18 mouse cellular contexts compared by ENCODE assay signal in the genomic region with DNA sequence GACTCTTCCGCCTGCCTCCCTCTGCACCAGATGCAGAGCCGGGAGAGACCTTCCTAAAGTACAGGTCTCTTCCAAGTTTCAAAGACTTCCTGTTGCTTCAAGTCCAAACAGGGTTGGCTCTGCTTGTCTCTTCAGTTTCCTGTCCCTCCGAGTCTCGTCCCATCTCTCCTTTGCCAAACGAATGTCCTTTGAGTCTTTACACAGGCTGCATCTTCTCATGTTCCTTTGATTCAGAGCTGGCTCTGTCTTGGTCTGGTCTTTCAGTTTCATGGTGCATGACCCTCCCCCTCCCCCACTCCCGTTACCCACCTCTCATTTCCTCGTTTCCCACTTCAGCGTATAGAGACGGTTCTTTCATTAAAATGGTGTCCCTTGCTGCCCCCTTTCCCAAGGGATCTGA. TPM values are rescaled to one million over a fixed set of nuclear protein-coding genes. Genes with fewer than 3 reads are reported as not detected.
DNase-seq lines count a peak whose midpoint lies in the region; TF ChIP-seq lines count a peak whose summit lies in the region.
"Had no signal": no experiment of that assay in that cellular context is flagged by ENCODE, and none has a peak within 500 bp of the region (broad histone marks: within the 10 kb centered on the region; RNA-seq: fewer than 3 reads in every experiment).

No protein-coding gene starts in this region.

- no peak for DNase-seq in gastrocnemius, adult 2 months
- no peak for DNase-seq in gastrocnemius, adult 18-20 months (ENCODE audit: low spot score)
- peak; percentile 20 for DNase-seq in kidney, postnatal 14 days
- DNase-seq in kidney, adult 9 months = no peak
- DNase-seq in thymus, postnatal 0 days (ENCODE audit: low spot score) = peak; percentile 35
- no peak for DNase-seq in thymus, adult 18-20 months
- no peak for DNase-seq in adrenal gland, postnatal 4 days (ENCODE audit: low spot score in 2 of 2)
- no peak for DNase-seq in left cerebral cortex, postnatal 14 days (ENCODE audit: low spot score in 2 of 2)
- DNase-seq: adrenal gland, postnatal 14 days; cerebellum, adult 2 months; forebrain, postnatal 0 days; heart, adult 18-20 months; layer of hippocampus, adult 9-11 months; retina, postnatal 1 day; right cerebral cortex, postnatal 4 days had no signal

- H3K27ac ChIP-seq in gastrocnemius, adult 2 months = 0 out of 2 replicates have a peak overlapping the region, but pooled peaks have one; percentile 8
- H3K27ac ChIP-seq: hindbrain, embryonic 12.5 days; midbrain, embryonic 15.5 days had no signal

- no peak for TF ChIP-seq CTCF in gastrocnemius, adult 2 months (IDR thresholded peaks at IDR 0.05)

- intact Hi-C loops in gastrocnemius, adult 2 months (cut with DNase I) = no loop called here
- intact Hi-C loops in left cerebral cortex, postnatal 14 days (cut with DNase I) = no loop called here

- H3K4me3 ChIP-seq in gastrocnemius, adult 2 months = no peak overlapping the region; the same call in 1 of the 2 replicates
- H3K4me3 ChIP-seq: embryonic facial prominence, embryonic 12.5 days; hindbrain, embryonic 12.5 days; midbrain, embryonic 15.5 days had no signal

RNA-seq across cellular contexts. Expression of gene Mdm1, which starts 47.9 kb away (rescaled TPM):
- 1 to 10 TPM; 1.7 to 2.6 TPM for total RNA-seq in gastrocnemius, adult 2 months (2021)
- 1 to 10 TPM; 2.1 to 2.8 TPM for total RNA-seq in gastrocnemius, adult 18-20 months (2021)
- 32.8 and 34.7 TPM in 2 replicates for polyA plus RNA-seq in thymus, postnatal 0 days (2015; fragmentation: Nextera tagmentation; extraction: Ambion mirVana)
- total RNA-seq in adrenal gland, postnatal 4 days (2021) = 10 to 100 TPM; 23.4 to 25.9 TPM
- 1 to 10 TPM; 8.3 to 8.6 TPM for total RNA-seq in left cerebral cortex, postnatal 14 days (2021)

Comparison
In these comparisons a context has a peak if more than half of its experiments do, and no peak if none do; other contexts are left out.
1. DNase-seq: peak in kidney, postnatal 14 days (single experiment) and thymus, postnatal 0 days (single experiment); none in gastrocnemius, adult 2 months (single experiment), gastrocnemius, adult 18-20 months (single experiment), kidney, adult 9 months (single experiment), thymus, adult 18-20 months (0 of 2), adrenal gland, postnatal 4 days (0 of 2) and left cerebral cortex, postnatal 14 days (0 of 2).